24 mouse cellular contexts compared by ENCODE assay signal in the genomic region with DNA sequence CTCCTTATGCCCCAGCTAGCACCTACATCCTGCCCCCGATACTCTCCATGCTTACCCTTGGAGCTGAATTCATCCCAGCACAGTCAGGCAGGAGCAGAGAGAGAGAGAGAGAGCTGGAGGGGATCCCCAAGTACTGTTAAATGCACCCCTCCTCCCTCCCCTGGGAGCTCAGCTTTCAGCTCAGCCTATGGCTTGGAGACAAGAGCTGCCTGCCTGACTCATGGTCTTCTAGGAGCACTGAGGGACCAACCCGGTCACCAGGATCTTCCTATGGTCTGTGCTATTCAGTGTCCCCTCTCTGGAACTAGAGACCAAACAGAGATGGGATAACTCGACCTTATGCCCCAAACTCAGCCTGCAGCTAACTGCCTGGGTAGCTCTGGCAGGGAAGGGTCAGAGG. TPM values are rescaled to one million over a fixed set of nuclear protein-coding genes. Genes with fewer than 3 reads are reported as not detected.
"Had no signal": no experiment of that assay in that cellular context is flagged by ENCODE, and none has a peak within 500 bp of the region (broad histone marks: within the 10 kb centered on the region; RNA-seq: fewer than 3 reads in every experiment).

A gene (minus strand): TSS at position 101 of the 400 bp plus-strand sequence.

- H3K4me1 ChIP-seq: liver, embryonic 15.5 days; lung, embryonic 15.5 days; midbrain, embryonic 12.5 days; neural tube, embryonic 12.5 days; stomach, embryonic 15.5 days had no signal

- ATAC-seq: liver, postnatal 0 days; lung, postnatal 0 days had no signal

- H3K9me3 ChIP-seq: liver, embryonic 15.5 days; lung, embryonic 15.5 days; midbrain, embryonic 12.5 days; neural tube, embryonic 12.5 days; stomach, embryonic 15.5 days had no signal

- H3K4me2 ChIP-seq: liver, embryonic 15.5 days; lung, embryonic 15.5 days; midbrain, embryonic 12.5 days; neural tube, embryonic 12.5 days; stomach, embryonic 15.5 days had no signal

- H3K4me3 ChIP-seq: liver, embryonic 15.5 days; lung, embryonic 15.5 days; midbrain, embryonic 12.5 days; neural tube, embryonic 12.5 days; stomach, embryonic 15.5 days had no signal

- H3K27me3 ChIP-seq: liver, embryonic 15.5 days; lung, embryonic 15.5 days; midbrain, embryonic 12.5 days; neural tube, embryonic 12.5 days; stomach, embryonic 15.5 days had no signal

- H3K36me3 ChIP-seq: liver, embryonic 15.5 days; lung, embryonic 15.5 days; midbrain, embryonic 12.5 days; neural tube, embryonic 12.5 days; stomach, embryonic 15.5 days had no signal

- H3K9ac ChIP-seq: liver, embryonic 15.5 days; liver, postnatal 0 days; lung, embryonic 15.5 days; midbrain, embryonic 12.5 days; neural tube, embryonic 12.5 days; stomach, embryonic 15.5 days had no signal

- H3K27ac ChIP-seq: liver, embryonic 15.5 days; lung, embryonic 15.5 days; macrophage; midbrain, embryonic 12.5 days; neural tube, embryonic 12.5 days; stomach, embryonic 15.5 days; stomach, postnatal 0 days had no signal

- DNase-seq: liver, postnatal 0 days; lung, adult 2 months; lung, postnatal 14 days; lung, postnatal 36 days; midbrain, embryonic 14.5 days; right cerebral cortex, postnatal 14 days; thymus, adult 2 months; thymus, postnatal 25 days; thymus, postnatal 4 days had no signal

RNA-seq across cellular contexts. Expression of the gene that starts here (rescaled TPM):
- total RNA-seq: megakaryocyte progenitor cell, adult 5-6 weeks; midbrain, postnatal 0 days; monocyte, adult 5-6 weeks; neutrophil, adult 5-6 weeks had no signal
- polyA plus RNA-seq: liver, embryonic 15.5 days; liver, postnatal 0 days; lung, adult 2 months; lung, embryonic 15.5 days; lung, postnatal 0 days; macrophage; spleen, adult 2 months; stomach, embryonic 15.5 days; stomach, postnatal 0 days; testis, adult 2 months; thymus, adult 2 months; urinary bladder, adult 2 months had no signal
